ENCODE assay signal across 12 mouse cellular contexts in genomic region chr1:92680668-92681603, GRCm38 (mm10). TPM values are rescaled to one million over a fixed set of nuclear protein-coding genes. Genes with fewer than 3 reads are reported as not detected.
DNase-seq lines count a peak whose midpoint lies in the region; ATAC-seq and TF ChIP-seq lines count a peak whose summit lies in the region.
"Had no signal": no experiment of that assay in that cellular context is flagged by ENCODE, and none has a peak within 500 bp of the region (broad histone marks: within the 10 kb centered on the region; RNA-seq: fewer than 3 reads in every experiment).

No protein-coding gene starts in this region.

- no peaks in the 10 kb centered on the region for H3K36me3 ChIP-seq in forebrain, embryonic 13.5 days (ENCODE audit: poor library complexity, severe bottlenecking)
- H3K36me3 ChIP-seq in kidney, embryonic 16.5 days (ENCODE audit: insufficient read depth, low read length) = no peaks in the 10 kb centered on the region
- no peaks in the 10 kb centered on the region for H3K36me3 ChIP-seq in neural tube, embryonic 12.5 days
- H3K36me3 ChIP-seq: liver, embryonic 13.5 days had no signal

- no peaks in the 10 kb centered on the region for H3K27me3 ChIP-seq in forebrain, embryonic 13.5 days
- H3K27me3 ChIP-seq in kidney, embryonic 16.5 days (ENCODE audit: insufficient read depth, low read length) = 0 out of 2 replicates have a peak, but pooled peaks cover 3% of the 10 kb centered on the region
- 0 out of 2 replicates have a peak, but pooled peaks cover 3% of the 10 kb centered on the region for H3K27me3 ChIP-seq in neural tube, embryonic 12.5 days (replicated peaks)
- H3K27me3 ChIP-seq: liver, embryonic 13.5 days had no signal

- H3K4me1 ChIP-seq in forebrain, embryonic 13.5 days = peaks cover 17% of the 10 kb centered on the region
- H3K4me1 ChIP-seq in kidney, embryonic 16.5 days (ENCODE audit: insufficient read depth, low read length) = peaks cover 10% of the 10 kb centered on the region; the same call in 1 of the 2 replicates
- H3K4me1 ChIP-seq in neural tube, embryonic 12.5 days = peaks cover 15% of the 10 kb centered on the region; the same call in 1 of the 2 replicates
- H3K4me1 ChIP-seq: liver, embryonic 13.5 days had no signal

- intact Hi-C loops in gastrocnemius, adult 2 months (cut with DNase I) = no loop called here

- TF ChIP-seq CTCF in gastrocnemius, adult 2 months (IDR thresholded peaks at IDR 0.05) = no peak; the same call in 1 of the 2 replicates

- no peak overlapping the region for H3K9ac ChIP-seq in forebrain, embryonic 13.5 days
- no peak overlapping the region for H3K9ac ChIP-seq in kidney, embryonic 16.5 days (replicated peaks; ENCODE audit: low read length)
- H3K9ac ChIP-seq in neural tube, embryonic 12.5 days = no peak overlapping the region
- H3K9ac ChIP-seq: liver, embryonic 13.5 days had no signal

- H3K4me3 ChIP-seq in gastrocnemius, adult 2 months = no peak overlapping the region
- no peak overlapping the region for H3K4me3 ChIP-seq in forebrain, embryonic 13.5 days
- no peak overlapping the region for H3K4me3 ChIP-seq in kidney, embryonic 16.5 days (ENCODE audit: low read length)
- H3K4me3 ChIP-seq in neural tube, embryonic 12.5 days = no peak overlapping the region
- H3K4me3 ChIP-seq: liver, embryonic 13.5 days had no signal

- peak overlapping the region; percentile 53; the same call in 1 of the 2 replicates for H3K27ac ChIP-seq in gastrocnemius, adult 2 months
- H3K27ac ChIP-seq in forebrain, embryonic 13.5 days = no peak overlapping the region
- peak overlapping the region; percentile 54; the same call in 1 of the 2 replicates for H3K27ac ChIP-seq in kidney, embryonic 16.5 days (ENCODE audit: low read length)
- no peak overlapping the region for H3K27ac ChIP-seq in neural tube, embryonic 12.5 days
- H3K27ac ChIP-seq: liver, embryonic 13.5 days had no signal

- ATAC-seq in forebrain, embryonic 13.5 days = peak; percentile 59
- peak; percentile 90 for ATAC-seq in kidney, embryonic 16.5 days (ENCODE audit: low FRiP score, low TSS enrichment)
- peak; percentile 87 for ATAC-seq in neural tube, embryonic 12.5 days (ENCODE audit: low FRiP score, low read depth)
- no peak for ATAC-seq in CD4-positive, CD25-positive, alpha-beta regulatory T cell, adult 4 months

- H3K9me3 ChIP-seq in forebrain, embryonic 13.5 days (replicated peaks) = no peaks in the 10 kb centered on the region
- H3K9me3 ChIP-seq in kidney, embryonic 16.5 days (ENCODE audit: low read length) = no peaks in the 10 kb centered on the region
- no peaks in the 10 kb centered on the region for H3K9me3 ChIP-seq in neural tube, embryonic 12.5 days
- H3K9me3 ChIP-seq: liver, embryonic 13.5 days had no signal

- peak; percentile 59 for DNase-seq in gastrocnemius, adult 2 months
- DNase-seq in gastrocnemius, adult 18-20 months (ENCODE audit: low spot score) = no peak
- no peak for DNase-seq in layer of hippocampus, adult 9-11 months
- no peak for DNase-seq in left cerebral cortex, adult 8-10 months (ENCODE audit: low spot score in 2 of 2)
- DNase-seq: liver, embryonic 13.5 days had no signal

- peak overlapping the region; percentile 22 for H3K4me2 ChIP-seq in forebrain, embryonic 13.5 days
- H3K4me2 ChIP-seq in kidney, embryonic 16.5 days (replicated peaks; ENCODE audit: low read depth, low read length) = peak overlapping the region; percentile 32; the same call in 1 of the 2 replicates
- peak overlapping the region; percentile 37 for H3K4me2 ChIP-seq in neural tube, embryonic 12.5 days (replicated peaks)
- H3K4me2 ChIP-seq: liver, embryonic 13.5 days had no signal

- WGBS in forebrain, embryonic 13.5 days = 20% methylated on average over 16 of the region's 16 CpGs
- 14% methylated on average over 16 of the region's 16 CpGs for WGBS in kidney, embryonic 16.5 days
- WGBS in neural tube, embryonic 12.5 days = 13% methylated on average over 16 of the region's 16 CpGs

RNA-seq across cellular contexts. Expression of gene Otos, which starts 32.3 kb away (rescaled TPM):
- not detected for total RNA-seq in gastrocnemius, adult 2 months (2021)
- not detected for total RNA-seq in gastrocnemius, adult 18-20 months (2021)
- 0.10 and 0.11 TPM in 2 replicates for polyA plus RNA-seq in forebrain, embryonic 13.5 days (2015; fragmentation: Nextera tagmentation; extraction: Ambion mirVana)
- 0.64 and 0.72 TPM in 2 replicates for polyA plus RNA-seq in kidney, embryonic 16.5 days (2015; fragmentation: Nextera tagmentation; extraction: Ambion mirVana)
- 0.22 TPM in 1 of 2 replicates, not detected in the other for polyA plus RNA-seq in neural tube, embryonic 12.5 days (2016; fragmentation: Nextera tagmentation; extraction: Ambion mirVana)
- polyA plus RNA-seq in CD4-positive, CD25-positive, alpha-beta regulatory T cell, adult 4 months (2017; shearing (Covaris generic)) = 1 to 10 TPM in 1 of 2 experiments, under 1 TPM in 1; 0.94 to 1.8 TPM
- under 1 TPM in 2 of 4 experiments, not detected in 2; 0.58 to 0.68 TPM for total RNA-seq in left cerebral cortex, adult 8-10 months (2022)
- total RNA-seq: neutrophil, adult 5-6 weeks had no signal
- polyA plus RNA-seq: C2C12; heart, postnatal 0 days; liver, embryonic 13.5 days had no signal

RNA-seq across cellular contexts. Expression of gene Cops9, which starts 39.2 kb away (rescaled TPM):
- 100 to 1,000 TPM; 171 to 192 TPM for total RNA-seq in gastrocnemius, adult 2 months (2021)
- 100 to 1,000 TPM; 186 to 194 TPM for total RNA-seq in gastrocnemius, adult 18-20 months (2021)
- polyA plus RNA-seq in forebrain, embryonic 13.5 days (2015; fragmentation: Nextera tagmentation; extraction: Ambion mirVana) = 542 and 587 TPM in 2 replicates
- polyA plus RNA-seq in kidney, embryonic 16.5 days (2015; fragmentation: Nextera tagmentation; extraction: Ambion mirVana) = 369 and 396 TPM in 2 replicates
- 433 and 441 TPM in 2 replicates for polyA plus RNA-seq in neural tube, embryonic 12.5 days (2016; fragmentation: Nextera tagmentation; extraction: Ambion mirVana)
- 100 to 1,000 TPM; 161 to 251 TPM for polyA plus RNA-seq in CD4-positive, CD25-positive, alpha-beta regulatory T cell, adult 4 months (2017; shearing (Covaris generic))
- total RNA-seq in left cerebral cortex, adult 8-10 months (2022) = 100 to 1,000 TPM; 199 to 246 (median 216) TPM

Comparison
In these comparisons a context has a peak if more than half of its experiments do, and no peak if none do; other contexts are left out.
1. H3K27ac ChIP-seq: peak in gastrocnemius, adult 2 months (single experiment) and kidney, embryonic 16.5 days (single experiment); none in forebrain, embryonic 13.5 days (single experiment) and neural tube, embryonic 12.5 days (single experiment).
2. Peak in every context shown above with its lines, with median percentiles within 50 percentile points of each other: H3K4me2 ChIP-seq.